Mouse (Mus musculus) urinary bladder, adult 18-20 months (tissue): ENCODE data around the gene Axin2.
A peak's percentile ranks its signal among the peaks of the same experiment; 100 is the strongest.
"Not testable (repeated sequence)": the region's sequence is repeated elsewhere in the genome, so short reads cannot be mapped to it uniquely, and the experiment has no call there.

Source experiments
- DNase-seq, 2 experiments: peaks; one replicate each; pipeline ENCODE4 v3.0.0; 2022; ENCODE audit warnings: low spot score in 2 of 2, mixed read lengths in 2 of 2

Gene Axin2

GRCm38 (mm10) chr11:108920158-108920635, at the start of gene Axin2:
Gene Axin2 (plus strand): TSS chr11:108920349.
- peak; percentile 76 to 86 for DNase-seq

GRCm38 (mm10) chr11:108871284-108871683, 48.9 kb upstream of the Axin2 start:
- DNase-seq = not testable (repeated sequence)

- DNase-seq = no peak
These were observed 48.4 kb upstream of the Axin2 start for GRCm38 (mm10) chr11:108871748-108872147.

GRCm38 (mm10) chr11:108876633-108877205, 43.4 kb upstream of the Axin2 start:
- peak in 1 of 2 experiments; percentile 68 for DNase-seq

- no peak for DNase-seq
These were observed 42.6 kb upstream of the Axin2 start for GRCm38 (mm10) chr11:108877520-108877919.

GRCm38 (mm10) chr11:108880546-108880945, 39.6 kb upstream of the Axin2 start:
- peak in 1 of 2 experiments; percentile 29 for DNase-seq

GRCm38 (mm10) chr11:108881662-108882061, 38.5 kb upstream of the Axin2 start:
- no peak for DNase-seq

GRCm38 (mm10) chr11:108885276-108885896, 34.8 kb upstream of the Axin2 start:
- no peak for DNase-seq

GRCm38 (mm10) chr11:108886060-108886459, 34.1 kb upstream of the Axin2 start:
- DNase-seq = no peak

GRCm38 (mm10) chr11:108889121-108889520, 31.0 kb upstream of the Axin2 start:
- DNase-seq = no peak

GRCm38 (mm10) chr11:108890544-108890943, 29.6 kb upstream of the Axin2 start:
- DNase-seq = no peak

GRCm38 (mm10) chr11:108891111-108891870, 28.9 kb upstream of the Axin2 start:
- DNase-seq = peak in 1 of 2 experiments; percentile 33

GRCm38 (mm10) chr11:108891871-108892380, 28.2 kb upstream of the Axin2 start:
- no peak for DNase-seq

- DNase-seq = no peak
These were observed 27.7 kb upstream of the Axin2 start for GRCm38 (mm10) chr11:108892406-108892805.

- no peak for DNase-seq
These were observed 26.8 kb upstream of the Axin2 start for GRCm38 (mm10) chr11:108893232-108893790.

GRCm38 (mm10) chr11:108893855-108894510, 26.2 kb upstream of the Axin2 start:
- DNase-seq = no peak

GRCm38 (mm10) chr11:108897034-108897433, 23.1 kb upstream of the Axin2 start:
- no peak for DNase-seq

- no peak for DNase-seq
These were observed 22.1 kb upstream of the Axin2 start for GRCm38 (mm10) chr11:108898063-108898462.

GRCm38 (mm10) chr11:108898483-108898882, 21.7 kb upstream of the Axin2 start:
- DNase-seq = no peak

- no peak for DNase-seq
These were observed 19.2 kb upstream of the Axin2 start for GRCm38 (mm10) chr11:108900718-108901488.

- no peak for DNase-seq
These were observed 18.5 kb upstream of the Axin2 start for GRCm38 (mm10) chr11:108901670-108902069.
